Mouse (Mus musculus) inflammation-experienced regulatory T-cells (primary cell): Measurements from ENCODE around the gene Cr2. TPM values are rescaled to one million over a fixed set of nuclear protein-coding genes. Genes with fewer than 3 reads are reported as not detected.

ENCODE experiments used
- polyA plus RNA-seq, 2 experiments: library from polyadenylated mRNA; unstranded; fragments of 100-300 nt; shearing (Covaris generic); gene quantifications; one replicate each; pipeline ENCODE4 v1.2.1; 2017

Gene Cr2
- 1 to 10 TPM; 2.3 to 8.8 TPM for polyA plus RNA-seq

GRCm38 (mm10) chr1:195175980-195176931 is at the start of gene Cr2:
Gene Cr2 (minus strand): TSS chr1:195176716.

GRCm38 (mm10) chr1:195130953-195131674 is 45.4 kb downstream of the Cr2 start, which contains the start of gene Cr1l:
Gene Cr1l (minus strand): TSS chr1:195131586.

GRCm38 (mm10) chr1:195092220-195092720 is 84.2 kb downstream of the Cr2 start, which contains the start of gene Cd46:
Gene Cd46 (minus strand): TSS chr1:195092249.

Other genes with a start within 250 kb of the Cr2 start
- gene Cd34, start 237.9 kb downstream of the Cr2 start, polyA plus RNA-seq = 1 to 10 TPM in 1 of 2 experiments, under 1 TPM in 1; 0.40 to 3.6 TPM
- 1 to 10 TPM; 3.3 to 3.4 TPM for gene Cd46, start 84.5 kb downstream of the Cr2 start, polyA plus RNA-seq
- 100 to 1,000 TPM; 189 to 193 TPM for gene Cr1l, start 45.1 kb downstream of the Cr2 start, polyA plus RNA-seq